Mouse (Mus musculus): ENCODE results near the gene Gdpd3. TPM values are rescaled to one million over a fixed set of nuclear protein-coding genes. Genes with fewer than 3 reads are reported as not detected.
"Not testable (repeated sequence)": the region's sequence is repeated elsewhere in the genome, so short reads cannot be mapped to it uniquely, and the experiment has no call there.

Gdpd3 gene
- polyA plus RNA-seq, 1 experiment from 2014 or later, result 2.0 TPM

GRCm38 (mm10) chr7:126779101-126779500 is 13.0 kb downstream of the Gdpd3 start:
- H3K27me3 ChIP-seq (ENCODE audit: control insufficient read depth, insufficient read depth, low read length); H3K36me3 ChIP-seq (ENCODE audit: control insufficient read depth, insufficient read depth, low read length); H3K4me3 ChIP-seq (ENCODE audit: low read length); ATAC-seq (ENCODE audit: low FRiP score, low TSS enrichment); H3K9me3 ChIP-seq (ENCODE audit: control insufficient read depth, low read length); H3K9ac ChIP-seq (ENCODE audit: low read depth, low read length); H3K27ac ChIP-seq (ENCODE audit: low read depth, low read length); H3K4me2 ChIP-seq (replicated peaks; ENCODE audit: low read depth, low read length): not testable (repeated sequence)
- 91% methylated on average over 7 of the region's 7 CpGs for WGBS
- peaks cover 29% of the 10 kb centered on the region for H3K4me1 ChIP-seq (ENCODE audit: control insufficient read depth, insufficient read depth, low read length)

- Histone ChIP-seq H3K4me1 (ENCODE audit: control insufficient read depth, insufficient read depth, low read length) (peaks cover 29% of the 10 kb centered on the region), H3K4me2 (replicated peaks; ENCODE audit: low read depth, low read length) (peak overlapping the region; percentile 84), H3K9ac (ENCODE audit: low read depth, low read length) (peak overlapping the region; percentile 47), H3K36me3 (ENCODE audit: control insufficient read depth, insufficient read depth, low read length) (peaks cover 20% of the 10 kb centered on the region), H3K27ac (ENCODE audit: low read depth, low read length) (peak overlapping the region; percentile 15; the same call in 1 of the 2 replicates), H3K27me3 (ENCODE audit: control insufficient read depth, insufficient read depth, low read length) (no peaks in the 10 kb centered on the region), H3K9me3 (ENCODE audit: control insufficient read depth, low read length) (no peaks in the 10 kb centered on the region), H3K4me3 (ENCODE audit: low read length) (peak overlapping the region; percentile 42)
- ATAC-seq (ENCODE audit: low FRiP score, low TSS enrichment), result peak; percentile 69
- WGBS, result 1% methylated on average over 21 of the region's 21 CpGs
Measured at GRCm38 (mm10) chr7:126779983-126780970, 14.1 kb downstream of the Gdpd3 start.

- 4% methylated on average over 22 of the region's 22 CpGs for WGBS
Measured at GRCm38 (mm10) chr7:126780971-126781635, 15.0 kb downstream of the Gdpd3 start, which contains the start of gene Tbx6. Gene Tbx6, plus strand, starts transcription at chr7:126781483.

GRCm38 (mm10) chr7:126781661-126782370 is 15.7 kb downstream of the Gdpd3 start:
- H3K4me1 ChIP-seq (ENCODE audit: control insufficient read depth, insufficient read depth, low read length), result peaks cover 29% of the 10 kb centered on the region
- H3K4me2 ChIP-seq (replicated peaks; ENCODE audit: low read depth, low read length), result peak overlapping the region; percentile 84
- peaks cover 30% of the 10 kb centered on the region for H3K36me3 ChIP-seq (ENCODE audit: control insufficient read depth, insufficient read depth, low read length)
- H3K27me3 ChIP-seq (ENCODE audit: control insufficient read depth, insufficient read depth, low read length), result no peaks in the 10 kb centered on the region
- no peak overlapping the region for H3K27ac ChIP-seq (ENCODE audit: low read depth, low read length)
- no peak for ATAC-seq (ENCODE audit: low FRiP score, low TSS enrichment)
- no peaks in the 10 kb centered on the region for H3K9me3 ChIP-seq (ENCODE audit: control insufficient read depth, low read length)
- 27% methylated on average over 11 of the region's 11 CpGs for WGBS
- H3K4me3 ChIP-seq (ENCODE audit: low read length), result no peak overlapping the region; the same call in 1 of the 2 replicates
- peak overlapping the region; percentile 47 for H3K9ac ChIP-seq (ENCODE audit: low read depth, low read length)

More at GRCm38 (mm10) chr7:126780971-126781635, 15.0 kb downstream of the Gdpd3 start, which contains the start of gene Tbx6:
- Histone ChIP-seq H3K9ac (ENCODE audit: low read depth, low read length) (peak within 1 kb of the TSS; percentile 47), H3K4me3 (ENCODE audit: low read length) (peak within 1 kb of the TSS; percentile 42), H3K27ac (ENCODE audit: low read depth, low read length) (peak within 1 kb of the TSS; percentile 10; the same call in 1 of the 2 replicates), H3K36me3 (ENCODE audit: control insufficient read depth, insufficient read depth, low read length) (peaks cover 23% of the 10 kb centered on the region), H3K4me1 (ENCODE audit: control insufficient read depth, insufficient read depth, low read length) (peaks cover 29% of the 10 kb centered on the region), H3K27me3 (ENCODE audit: control insufficient read depth, insufficient read depth, low read length) (no peaks in the 10 kb centered on the region), H3K9me3 (ENCODE audit: control insufficient read depth, low read length) (no peaks in the 10 kb centered on the region), H3K4me2 (replicated peaks; ENCODE audit: low read depth, low read length) (peak within 1 kb of the TSS; percentile 84)
- ATAC-seq (ENCODE audit: low FRiP score, low TSS enrichment), result 0 out of 2 replicates have a peak, but pooled peaks have one; percentile 2

- H3K27me3 ChIP-seq (ENCODE audit: control insufficient read depth, insufficient read depth, low read length), result no peaks in the 10 kb centered on the region
- no peak for ATAC-seq (ENCODE audit: low FRiP score, low TSS enrichment)
- WGBS, result 66% methylated on average over 13 of the region's 13 CpGs
- H3K4me2 ChIP-seq (replicated peaks; ENCODE audit: low read depth, low read length), result no peak overlapping the region
- H3K27ac ChIP-seq (ENCODE audit: low read depth, low read length), result no peak overlapping the region
- H3K36me3 ChIP-seq (ENCODE audit: control insufficient read depth, insufficient read depth, low read length), result peaks cover 39% of the 10 kb centered on the region
- peaks cover 24% of the 10 kb centered on the region for H3K4me1 ChIP-seq (ENCODE audit: control insufficient read depth, insufficient read depth, low read length)
- no peak overlapping the region for H3K4me3 ChIP-seq (ENCODE audit: low read length)
- 0 out of 2 replicates have a peak overlapping the region, but pooled peaks have one; percentile 12 for H3K9ac ChIP-seq (ENCODE audit: low read depth, low read length)
- no peaks in the 10 kb centered on the region for H3K9me3 ChIP-seq (ENCODE audit: control insufficient read depth, low read length)
Measured at GRCm38 (mm10) chr7:126782693-126783092, 16.6 kb downstream of the Gdpd3 start.

GRCm38 (mm10) chr7:126784469-126784868 is 18.3 kb downstream of the Gdpd3 start:
- H3K27ac ChIP-seq (ENCODE audit: low read depth, low read length), result no peak overlapping the region
- peaks cover 18% of the 10 kb centered on the region for H3K4me1 ChIP-seq (ENCODE audit: control insufficient read depth, insufficient read depth, low read length)
- no peaks in the 10 kb centered on the region for H3K9me3 ChIP-seq (ENCODE audit: control insufficient read depth, low read length)
- no peak overlapping the region for H3K4me2 ChIP-seq (replicated peaks; ENCODE audit: low read depth, low read length)
- no peaks in the 10 kb centered on the region for H3K27me3 ChIP-seq (ENCODE audit: control insufficient read depth, insufficient read depth, low read length)
- ATAC-seq (ENCODE audit: low FRiP score, low TSS enrichment), result no peak
- H3K4me3 ChIP-seq (ENCODE audit: low read length), result no peak overlapping the region
- no peak overlapping the region for H3K9ac ChIP-seq (ENCODE audit: low read depth, low read length)
- WGBS, result 52% methylated on average over 7 of the region's 7 CpGs
- peaks cover 57% of the 10 kb centered on the region for H3K36me3 ChIP-seq (ENCODE audit: control insufficient read depth, insufficient read depth, low read length)

- no peak overlapping the region for H3K9ac ChIP-seq (ENCODE audit: low read depth, low read length)
- H3K9me3 ChIP-seq (ENCODE audit: control insufficient read depth, low read length), result no peaks in the 10 kb centered on the region
- no peak for ATAC-seq (ENCODE audit: low FRiP score, low TSS enrichment)
- H3K27ac ChIP-seq (ENCODE audit: low read depth, low read length), result no peak overlapping the region
- no peaks in the 10 kb centered on the region for H3K27me3 ChIP-seq (ENCODE audit: control insufficient read depth, insufficient read depth, low read length)
- no peak overlapping the region for H3K4me3 ChIP-seq (ENCODE audit: low read length)
- H3K36me3 ChIP-seq (ENCODE audit: control insufficient read depth, insufficient read depth, low read length), result peaks cover 62% of the 10 kb centered on the region
- H3K4me1 ChIP-seq (ENCODE audit: control insufficient read depth, insufficient read depth, low read length), result peaks cover 13% of the 10 kb centered on the region
- no peak overlapping the region for H3K4me2 ChIP-seq (replicated peaks; ENCODE audit: low read depth, low read length)
- WGBS, result 31% methylated on average over 4 of the region's 4 CpGs
Measured at GRCm38 (mm10) chr7:126785056-126785455, 18.9 kb downstream of the Gdpd3 start.

- Histone ChIP-seq H3K4me3 (ENCODE audit: low read length) (no peak overlapping the region), H3K27me3 (ENCODE audit: control insufficient read depth, insufficient read depth, low read length) (no peaks in the 10 kb centered on the region), H3K4me2 (replicated peaks; ENCODE audit: low read depth, low read length) (no peak overlapping the region), H3K27ac (ENCODE audit: low read depth, low read length) (no peak overlapping the region), H3K9ac (ENCODE audit: low read depth, low read length) (no peak overlapping the region), H3K36me3 (ENCODE audit: control insufficient read depth, insufficient read depth, low read length) (peaks cover 66% of the 10 kb centered on the region), H3K4me1 (ENCODE audit: control insufficient read depth, insufficient read depth, low read length) (peaks cover 13% of the 10 kb centered on the region), H3K9me3 (ENCODE audit: control insufficient read depth, low read length) (no peaks in the 10 kb centered on the region)
- 80% methylated on average over 14 of the region's 14 CpGs for WGBS
- ATAC-seq (ENCODE audit: low FRiP score, low TSS enrichment), result no peak
Measured at GRCm38 (mm10) chr7:126786142-126786541, 20.0 kb downstream of the Gdpd3 start.
